Mouse (Mus musculus): ENCODE data around the gene Adcy3.

GRCm38 (mm10) chr12:4189060-4189447, 56.2 kb downstream of the Adcy3 start:
- TF ChIP-seq POLR2A (IDR thresholded peaks at IDR 0.05; ENCODE audit: extremely low read depth, insufficient read depth, low read length) (no peak), CTCF (IDR thresholded peaks at IDR 0.05; ENCODE audit: extremely low read depth, insufficient read depth, low read length) (0 out of 2 replicates have a peak, but pooled peaks have one; percentile 23)
